Mouse (Mus musculus): Measurements from ENCODE around the gene Exoc3l4. TPM values are rescaled to one million over a fixed set of nuclear protein-coding genes. Genes with fewer than 3 reads are reported as not detected.

Exoc3l4 gene
- polyA plus RNA-seq, 1 experiment = 6.1 TPM

DNA sequence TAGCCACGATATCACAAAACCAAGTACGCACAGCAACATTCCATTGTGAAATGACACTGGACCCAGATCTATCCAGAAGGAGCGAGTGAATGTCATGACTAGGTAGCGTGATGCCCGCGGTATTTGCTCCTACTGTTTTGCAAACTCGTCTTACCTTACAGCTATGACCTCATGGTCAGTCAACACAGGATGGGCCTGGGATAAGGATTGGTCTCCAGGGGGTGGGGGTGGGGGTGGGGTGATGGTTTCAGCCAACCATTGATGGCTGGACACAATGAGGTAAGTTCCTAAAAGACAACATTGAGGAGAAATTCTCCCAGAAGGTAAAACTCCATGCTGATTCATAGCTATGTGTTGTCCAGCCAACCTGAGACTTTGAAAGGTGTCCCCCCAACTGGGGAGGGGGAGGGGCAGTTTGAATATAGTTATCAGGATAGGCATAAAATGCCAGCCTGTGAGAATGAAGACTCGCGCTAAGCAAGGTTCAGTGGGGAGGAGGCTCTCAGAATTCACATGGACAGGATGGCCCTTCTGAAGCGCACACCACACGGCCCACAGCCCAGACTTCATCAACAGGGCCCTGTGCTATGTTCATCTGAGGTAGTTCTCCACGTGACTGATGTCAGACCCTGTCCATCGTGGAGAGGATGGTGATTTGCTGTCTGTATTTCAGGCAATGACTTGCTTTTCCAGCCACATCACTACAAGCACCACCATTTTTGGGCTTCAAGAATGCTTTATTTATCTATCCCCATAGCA lies 30.8 kb upstream of the Exoc3l4 start:
- Histone ChIP-seq H3K9ac (ENCODE audit: low read depth, poor library complexity, severe bottlenecking) (no peak overlapping the region), H3K27me3 (ENCODE audit: control insufficient read depth, insufficient read depth, low read length, poor library complexity, severe bottlenecking) (no peaks in the 10 kb centered on the region), H3K9me3 (replicated peaks; ENCODE audit: control insufficient read depth, insufficient read depth, low read length, poor library complexity, severe bottlenecking) (0 out of 2 replicates have a peak, but pooled peaks cover 4% of the 10 kb centered on the region), H3K36me3 (ENCODE audit: control insufficient read depth, insufficient read depth, low read length, poor library complexity, severe bottlenecking) (no peaks in the 10 kb centered on the region), H3K27ac (ENCODE audit: insufficient read depth, low read length) (no peak overlapping the region), H3K4me1 (ENCODE audit: control insufficient read depth, insufficient read depth, low read length) (no peaks in the 10 kb centered on the region), H3K4me3 (ENCODE audit: low read depth, low read length) (no peak overlapping the region)
- TF ChIP-seq POLR2A (IDR thresholded peaks at IDR 0.05; ENCODE audit: insufficient read depth, low read length) = no peak
- TF ChIP-seq EP300 (IDR thresholded peaks at IDR 0.05; ENCODE audit: insufficient read depth, low read depth, low read length) = no peak
- no peak for TF ChIP-seq CTCF (IDR thresholded peaks at IDR 0.05; ENCODE audit: low read depth, low read length)

DNA sequence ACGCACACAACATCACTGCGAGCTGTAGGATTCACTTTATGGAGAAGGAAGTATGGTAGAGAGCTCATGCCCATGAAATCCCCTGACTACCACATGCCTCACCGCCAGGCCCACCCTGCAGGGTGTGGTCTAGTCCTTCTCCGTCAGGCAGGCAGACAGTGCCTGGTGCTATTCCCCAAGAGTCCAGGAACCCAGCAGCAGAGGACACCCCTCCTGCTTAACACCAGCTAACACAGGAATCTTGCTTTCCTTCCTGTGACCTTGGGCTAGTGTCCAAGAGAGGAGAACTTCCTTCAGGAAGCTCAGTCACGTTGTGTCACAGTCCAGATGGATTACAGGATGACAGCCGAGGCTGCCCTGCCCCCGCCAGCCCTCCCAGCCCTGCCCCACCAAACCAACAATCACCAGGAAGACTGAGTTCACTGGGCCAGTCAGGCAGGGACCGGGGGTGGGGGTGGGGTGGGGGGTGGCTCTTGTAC lies 30.1 kb upstream of the Exoc3l4 start:
- H3K36me3 ChIP-seq (ENCODE audit: control insufficient read depth, insufficient read depth, low read length, poor library complexity, severe bottlenecking) = no peaks in the 10 kb centered on the region
- H3K4me3 ChIP-seq (ENCODE audit: low read depth, low read length) = no peak overlapping the region
- no peaks in the 10 kb centered on the region for H3K4me1 ChIP-seq (ENCODE audit: control insufficient read depth, insufficient read depth, low read length)
- H3K9ac ChIP-seq (ENCODE audit: low read depth, poor library complexity, severe bottlenecking) = no peak overlapping the region
- TF ChIP-seq EP300 (IDR thresholded peaks at IDR 0.05; ENCODE audit: insufficient read depth, low read depth, low read length) (no peak), CTCF (IDR thresholded peaks at IDR 0.05; ENCODE audit: low read depth, low read length) (no peak), POLR2A (IDR thresholded peaks at IDR 0.05; ENCODE audit: insufficient read depth, low read length) (no peak)
- 0 out of 2 replicates have a peak, but pooled peaks cover 4% of the 10 kb centered on the region for H3K9me3 ChIP-seq (replicated peaks; ENCODE audit: control insufficient read depth, insufficient read depth, low read length, poor library complexity, severe bottlenecking)
- no peak overlapping the region for H3K27ac ChIP-seq (ENCODE audit: insufficient read depth, low read length)
- H3K27me3 ChIP-seq (ENCODE audit: control insufficient read depth, insufficient read depth, low read length, poor library complexity, severe bottlenecking) = no peaks in the 10 kb centered on the region

DNA sequence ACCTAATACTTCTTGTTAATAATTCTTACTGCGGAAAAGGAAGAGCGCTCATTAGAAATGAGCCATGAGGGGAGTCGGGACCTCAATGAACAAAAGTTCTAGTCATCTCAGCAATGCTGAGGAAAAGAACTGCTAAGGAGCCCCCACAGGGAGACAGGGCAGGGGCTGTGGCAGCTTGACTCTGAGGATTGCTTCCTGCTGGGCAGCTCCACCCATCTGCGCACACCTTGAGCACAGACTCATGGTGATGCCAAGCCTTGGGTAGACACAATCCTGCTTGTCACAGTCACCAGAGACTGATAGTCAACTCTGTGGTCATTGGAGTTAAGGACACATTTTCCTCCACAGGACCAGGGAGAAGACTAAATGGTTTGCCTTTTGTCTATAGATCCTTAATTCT lies 29.7 kb upstream of the Exoc3l4 start:
- H3K4me1 ChIP-seq (ENCODE audit: control insufficient read depth, insufficient read depth, low read length) = no peaks in the 10 kb centered on the region
- TF ChIP-seq POLR2A (IDR thresholded peaks at IDR 0.05; ENCODE audit: insufficient read depth, low read length) (no peak), CTCF (IDR thresholded peaks at IDR 0.05; ENCODE audit: low read depth, low read length) (no peak)
- 0 out of 2 replicates have a peak, but pooled peaks cover 4% of the 10 kb centered on the region for H3K9me3 ChIP-seq (replicated peaks; ENCODE audit: control insufficient read depth, insufficient read depth, low read length, poor library complexity, severe bottlenecking)
- no peak overlapping the region for H3K9ac ChIP-seq (ENCODE audit: low read depth, poor library complexity, severe bottlenecking)
- no peak overlapping the region for H3K27ac ChIP-seq (ENCODE audit: insufficient read depth, low read length)
- no peaks in the 10 kb centered on the region for H3K36me3 ChIP-seq (ENCODE audit: control insufficient read depth, insufficient read depth, low read length, poor library complexity, severe bottlenecking)
- H3K27me3 ChIP-seq (ENCODE audit: control insufficient read depth, insufficient read depth, low read length, poor library complexity, severe bottlenecking) = no peaks in the 10 kb centered on the region
- H3K4me3 ChIP-seq (ENCODE audit: low read depth, low read length) = no peak overlapping the region

DNA sequence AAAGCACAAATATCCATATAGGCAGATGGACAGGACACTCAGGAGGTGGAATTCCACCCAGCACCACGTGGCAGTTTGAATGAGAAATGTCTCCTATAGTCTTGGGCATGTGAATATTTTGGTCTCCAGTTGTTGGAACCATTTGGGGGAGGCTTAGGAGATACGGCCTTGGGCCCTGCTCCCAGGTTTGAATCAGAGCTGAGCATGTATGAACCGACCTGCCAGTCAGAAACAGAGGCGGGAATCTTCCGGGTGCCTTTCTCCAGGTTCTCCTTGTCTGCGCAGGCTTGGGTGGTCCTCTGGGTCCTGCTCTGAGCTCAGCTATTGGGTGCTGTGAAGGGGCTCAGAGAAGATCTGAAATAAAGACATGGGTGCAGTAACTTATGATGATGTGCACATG lies 22.8 kb upstream of the Exoc3l4 start:
- Histone ChIP-seq H3K9ac (ENCODE audit: low read depth, poor library complexity, severe bottlenecking) (no peak overlapping the region), H3K4me1 (ENCODE audit: control insufficient read depth, insufficient read depth, low read length) (no peaks in the 10 kb centered on the region), H3K4me3 (ENCODE audit: low read depth, low read length) (no peak overlapping the region), H3K9me3 (replicated peaks; ENCODE audit: control insufficient read depth, insufficient read depth, low read length, poor library complexity, severe bottlenecking) (peaks cover 8% of the 10 kb centered on the region; the same call in 1 of the 2 replicates), H3K27me3 (ENCODE audit: control insufficient read depth, insufficient read depth, low read length, poor library complexity, severe bottlenecking) (no peaks in the 10 kb centered on the region), H3K36me3 (ENCODE audit: control insufficient read depth, insufficient read depth, low read length, poor library complexity, severe bottlenecking) (no peaks in the 10 kb centered on the region), H3K27ac (ENCODE audit: insufficient read depth, low read length) (no peak overlapping the region)
- TF ChIP-seq EP300 (IDR thresholded peaks at IDR 0.05; ENCODE audit: insufficient read depth, low read depth, low read length) (no peak), CTCF (IDR thresholded peaks at IDR 0.05; ENCODE audit: low read depth, low read length) (no peak), POLR2A (IDR thresholded peaks at IDR 0.05; ENCODE audit: insufficient read depth, low read length) (no peak)

DNA sequence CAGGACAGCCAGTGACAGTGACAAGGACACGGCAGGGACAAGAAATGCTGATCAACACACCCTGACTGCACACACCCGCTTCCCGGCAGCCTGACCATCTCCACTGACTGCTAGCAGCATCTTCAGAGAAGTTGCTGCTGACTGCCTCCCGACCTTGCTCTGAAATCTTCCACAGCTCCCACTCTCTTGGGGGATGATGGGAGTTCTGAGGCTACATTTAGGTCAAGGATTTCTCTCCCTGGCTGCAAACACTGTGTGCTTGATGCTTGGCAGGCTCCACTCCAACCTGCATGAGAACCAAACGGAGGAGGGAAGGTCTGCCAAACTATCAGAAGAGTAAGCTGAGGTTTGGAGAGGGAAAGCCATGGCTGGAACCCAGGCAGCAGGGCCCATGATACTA lies 19.8 kb upstream of the Exoc3l4 start:
- TF ChIP-seq EP300 (IDR thresholded peaks at IDR 0.05; ENCODE audit: insufficient read depth, low read depth, low read length) (no peak), POLR2A (IDR thresholded peaks at IDR 0.05; ENCODE audit: insufficient read depth, low read length) (no peak)
- no peak overlapping the region for H3K4me3 ChIP-seq (ENCODE audit: low read depth, low read length)
- no peak overlapping the region for H3K27ac ChIP-seq (ENCODE audit: insufficient read depth, low read length)
- H3K9me3 ChIP-seq (replicated peaks; ENCODE audit: control insufficient read depth, insufficient read depth, low read length, poor library complexity, severe bottlenecking) = peaks cover 8% of the 10 kb centered on the region; the same call in 1 of the 2 replicates
- no peak overlapping the region for H3K9ac ChIP-seq (ENCODE audit: low read depth, poor library complexity, severe bottlenecking)
- H3K27me3 ChIP-seq (ENCODE audit: control insufficient read depth, insufficient read depth, low read length, poor library complexity, severe bottlenecking) = no peaks in the 10 kb centered on the region
- H3K36me3 ChIP-seq (ENCODE audit: control insufficient read depth, insufficient read depth, low read length, poor library complexity, severe bottlenecking) = no peaks in the 10 kb centered on the region
- no peaks in the 10 kb centered on the region for H3K4me1 ChIP-seq (ENCODE audit: control insufficient read depth, insufficient read depth, low read length)

DNA sequence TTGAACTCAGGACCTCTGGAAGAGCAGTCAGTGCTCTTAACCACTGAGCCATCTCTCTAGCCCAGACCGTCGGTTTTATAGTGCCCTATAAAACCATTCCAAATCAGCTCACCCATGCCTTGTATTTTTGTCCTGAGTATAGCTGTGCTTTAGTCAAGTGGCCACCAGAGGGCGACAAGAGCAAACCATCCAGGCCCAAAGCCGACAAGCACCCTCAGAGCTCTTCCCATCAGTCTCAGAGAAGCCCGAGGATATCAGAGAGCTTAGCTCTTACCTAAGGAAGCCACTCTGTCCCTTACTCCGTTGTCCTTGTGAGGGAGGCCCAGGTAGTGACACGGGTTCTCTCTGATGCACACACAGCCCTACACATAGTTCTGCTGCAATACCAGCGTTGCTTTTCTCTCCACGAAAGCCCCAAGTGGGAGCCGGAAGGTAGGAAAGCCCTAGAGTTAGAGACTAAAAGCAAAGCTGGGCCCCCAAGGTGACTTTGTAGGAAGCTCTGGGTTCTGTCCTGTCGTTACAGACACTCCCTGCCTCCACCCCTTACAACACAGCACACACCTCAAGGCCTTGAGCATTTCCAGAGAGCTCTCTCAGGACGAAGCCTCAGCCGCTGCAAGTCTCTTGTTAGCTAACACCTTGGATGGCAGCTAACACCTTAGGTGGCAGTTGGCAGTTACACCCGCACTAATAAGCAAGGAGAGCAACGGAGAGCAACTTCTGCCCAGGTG lies 15.2 kb upstream of the Exoc3l4 start:
- H3K9me3 ChIP-seq (replicated peaks; ENCODE audit: control insufficient read depth, insufficient read depth, low read length, poor library complexity, severe bottlenecking) = no peaks in the 10 kb centered on the region
- TF ChIP-seq EP300 (IDR thresholded peaks at IDR 0.05; ENCODE audit: insufficient read depth, low read depth, low read length) (no peak), CTCF (IDR thresholded peaks at IDR 0.05; ENCODE audit: low read depth, low read length) (peak; percentile 93)
- H3K36me3 ChIP-seq (ENCODE audit: control insufficient read depth, insufficient read depth, low read length, poor library complexity, severe bottlenecking) = no peaks in the 10 kb centered on the region
- H3K27me3 ChIP-seq (ENCODE audit: control insufficient read depth, insufficient read depth, low read length, poor library complexity, severe bottlenecking) = no peaks in the 10 kb centered on the region
- H3K9ac ChIP-seq (ENCODE audit: low read depth, poor library complexity, severe bottlenecking) = no peak overlapping the region
- H3K27ac ChIP-seq (ENCODE audit: insufficient read depth, low read length) = no peak overlapping the region
- H3K4me1 ChIP-seq (ENCODE audit: control insufficient read depth, insufficient read depth, low read length) = no peaks in the 10 kb centered on the region
- H3K4me3 ChIP-seq (ENCODE audit: low read depth, low read length) = no peak overlapping the region
